Mouse (Mus musculus) testis, adult 2 months (tissue): ENCODE results near the gene Ntn5. TPM values are rescaled to one million over a fixed set of nuclear protein-coding genes. Genes with fewer than 3 reads are reported as not detected.

Experiments used
- H3K27ac ChIP-seq: fragments of 200-500 bp; 2 replicates; pipeline ENCODE4 v1.5.1; 2012; ENCODE audit warnings: low read depth, low read length; ENCODE audit not compliant: control insufficient read depth, insufficient read depth
- H3K27me3 ChIP-seq: fragments of 200-500 bp; 2 replicates; pipeline ENCODE4 v1.6.1; 2012; ENCODE audit warnings: mild to moderate bottlenecking, low read length, moderate library complexity; ENCODE audit not compliant: control insufficient read depth, insufficient read depth
- H3K36me3 ChIP-seq: fragments of 200-500 bp; 2 replicates; pipeline ENCODE4 v1.6.1; 2012; ENCODE audit warnings: mild to moderate bottlenecking, low read length; ENCODE audit not compliant: control insufficient read depth, insufficient read depth
- H3K4me1 ChIP-seq: fragments of 200-500 bp; 2 replicates; pipeline ENCODE4 v1.6.1; 2012; ENCODE audit warnings: low read length; ENCODE audit not compliant: control insufficient read depth, insufficient read depth
- H3K4me3 ChIP-seq: fragments of 200-500 bp; 2 replicates; pipeline ENCODE4 v1.5.1; 2012; ENCODE audit warnings: low read depth, mild to moderate bottlenecking, low read length, moderate library complexity, mixed read lengths; ENCODE audit not compliant: control insufficient read depth
- CTCF ChIP-seq: fragments of 200-500 bp; IDR thresholded peaks from 2 replicates; pipeline ENCODE4 v1.5.1; 2012; ENCODE audit warnings: low read depth, mild to moderate bottlenecking, inconsistent platforms, low read length, moderate library complexity; ENCODE audit not compliant: control insufficient read depth, insufficient read depth, insufficient replicate concordance
- POLR2A ChIP-seq: fragments of 200-500 bp; IDR thresholded peaks from 2 replicates; pipeline ENCODE4 v1.6.1; 2012; ENCODE audit warnings: low read depth, mild to moderate bottlenecking, inconsistent platforms, low read length, moderate library complexity; ENCODE audit not compliant: control insufficient read depth
- polyA plus RNA-seq: library from polyadenylated mRNA; depleted of rRNA; stranded (reverse); fragments of >200 nt; gene quantifications from 2 replicates; pipeline ENCODE4 v1.2.3, GENCODE M21; 2012

Ntn5 gene
- polyA plus RNA-seq, 1 experiment: 6.5 TPM

DNA sequence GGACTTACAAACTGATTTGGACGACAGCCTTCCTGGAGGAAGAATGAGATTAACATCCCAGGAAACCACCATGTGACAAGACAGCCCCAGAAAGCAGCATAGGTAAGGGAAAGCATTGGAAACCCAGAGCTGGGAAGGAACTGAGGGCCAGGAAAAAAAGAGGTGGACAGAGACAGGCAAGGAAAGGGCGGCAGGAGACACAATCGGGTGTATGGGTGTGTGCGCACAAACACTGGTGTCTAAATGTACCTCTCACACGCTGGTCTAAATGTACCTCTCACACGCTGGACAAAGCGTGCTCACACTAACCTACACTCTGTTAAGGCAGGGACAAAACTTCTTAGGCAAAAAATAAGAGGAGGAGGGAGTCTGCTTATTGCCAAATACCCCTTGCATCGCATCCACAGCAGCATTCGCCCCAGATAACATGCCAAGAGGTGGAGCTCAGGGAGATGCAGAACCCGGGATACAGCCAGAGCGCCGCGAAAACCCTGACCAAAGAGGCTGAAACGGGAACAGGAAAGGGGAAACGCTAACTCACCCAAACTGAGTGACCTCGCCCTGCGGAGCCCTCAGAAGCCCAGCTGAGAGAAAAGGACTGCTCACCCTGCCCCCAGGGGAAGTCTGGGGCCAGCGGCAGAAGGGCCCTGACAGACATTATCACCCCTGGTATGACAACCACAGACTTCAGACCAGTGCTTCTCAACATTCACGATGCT is 32.1 kb downstream of the Ntn5 start:
- peaks cover 21% of the 10 kb centered on the region for H3K4me1 ChIP-seq
- H3K27ac ChIP-seq: peak overlapping the region; percentile 51
- TF ChIP-seq CTCF (no peak), POLR2A (no peak)
- H3K27me3 ChIP-seq: no peaks in the 10 kb centered on the region
- H3K4me3 ChIP-seq: peak overlapping the region; percentile 94
- peaks cover 4% of the 10 kb centered on the region for H3K36me3 ChIP-seq

- Histone ChIP-seq H3K4me3 (peak overlapping the region; percentile 94), H3K27me3 (no peaks in the 10 kb centered on the region), H3K4me1 (peaks cover 20% of the 10 kb centered on the region), H3K36me3 (peaks cover 4% of the 10 kb centered on the region), H3K27ac (no peak overlapping the region)
- TF ChIP-seq CTCF (no peak), POLR2A (no peak)
Measured at GRCm38 (mm10) chr7:45716460-45716857, 32.6 kb downstream of the Ntn5 start.

GRCm38 (mm10) chr7:45716952-45717917 is 33.4 kb downstream of the Ntn5 start:
- Histone ChIP-seq H3K36me3 (peaks cover 4% of the 10 kb centered on the region), H3K4me1 (peaks cover 16% of the 10 kb centered on the region), H3K27ac (peak overlapping the region; percentile 92), H3K4me3 (peak overlapping the region; percentile 94), H3K27me3 (no peaks in the 10 kb centered on the region)
- no peak for TF ChIP-seq CTCF
- TF ChIP-seq POLR2A: no peak

DNA sequence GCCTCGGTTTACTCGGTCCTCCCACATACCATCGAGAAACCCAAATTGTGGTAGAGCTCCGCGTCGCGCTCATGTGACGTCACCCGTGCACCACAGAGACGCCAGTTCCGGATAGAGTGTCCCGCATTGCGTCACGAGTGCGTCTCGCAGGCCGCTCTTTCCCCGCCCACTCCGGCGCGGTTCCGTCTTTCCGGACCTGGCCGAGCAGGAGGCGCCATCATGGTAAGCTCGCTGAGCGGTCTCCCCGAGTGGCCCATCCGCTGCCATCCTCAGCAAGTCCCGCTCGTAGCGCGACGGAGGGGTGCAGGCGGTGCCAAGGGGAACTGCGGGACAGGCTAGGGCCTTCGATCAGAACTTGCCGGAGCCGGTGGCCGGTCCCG is 34.1 kb downstream of the Ntn5 start, which contains the start of gene Sphk2:
Gene Sphk2, minus strand, starts transcription at position 85 of the 380 bp plus-strand sequence.
- peak within 1 kb of the TSS; percentile 92 for H3K27ac ChIP-seq
- H3K4me3 ChIP-seq: peak within 1 kb of the TSS; percentile 94
- peaks cover 4% of the 10 kb centered on the region for H3K36me3 ChIP-seq
- no peaks in the 10 kb centered on the region for H3K27me3 ChIP-seq
- TF ChIP-seq CTCF: no peak
- peak; percentile 98 for TF ChIP-seq POLR2A
- peaks cover 16% of the 10 kb centered on the region for H3K4me1 ChIP-seq

DNA sequence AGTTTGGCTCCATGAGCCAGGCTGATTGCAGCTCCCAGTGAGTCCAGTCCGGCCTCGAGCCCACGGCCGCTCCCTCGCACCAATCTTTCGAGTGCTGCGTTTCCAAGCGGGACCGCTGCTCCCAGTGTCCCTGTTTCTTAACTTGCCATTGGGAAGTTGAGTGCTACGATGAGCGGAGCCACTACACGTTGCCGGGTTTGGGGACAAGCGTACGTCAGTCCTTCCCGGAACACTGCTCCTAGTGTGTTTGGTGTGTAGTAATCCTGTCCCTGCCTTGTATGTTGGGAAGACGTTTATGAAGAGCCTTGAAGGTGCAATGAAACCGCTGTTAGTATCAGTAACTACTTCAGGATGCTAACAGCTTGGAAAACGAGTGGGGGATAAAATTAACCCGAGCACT is 34.5 kb downstream of the Ntn5 start:
- peak overlapping the region; percentile 94 for H3K4me3 ChIP-seq
- peaks cover 16% of the 10 kb centered on the region for H3K4me1 ChIP-seq
- no peaks in the 10 kb centered on the region for H3K27me3 ChIP-seq
- no peak for TF ChIP-seq CTCF
- peak overlapping the region; percentile 36 for H3K27ac ChIP-seq
- H3K36me3 ChIP-seq: peaks cover 2% of the 10 kb centered on the region

- Histone ChIP-seq H3K27ac (no peak overlapping the region), H3K27me3 (no peaks in the 10 kb centered on the region), H3K4me3 (no peak overlapping the region), H3K4me1 (peaks cover 15% of the 10 kb centered on the region), H3K36me3 (no peaks in the 10 kb centered on the region)
- TF ChIP-seq CTCF (no peak), POLR2A (no peak)
Measured at GRCm38 (mm10) chr7:45719180-45719579, 35.4 kb downstream of the Ntn5 start.
